Mouse (Mus musculus): ENCODE results near the gene Camk1d. TPM values are rescaled to one million over a fixed set of nuclear protein-coding genes. Genes with fewer than 3 reads are reported as not detected.

The Camk1d gene
- polyA plus RNA-seq, 2 experiments = 0.63 to 0.83 TPM

- Histone ChIP-seq H3K4me1 (replicated peaks; ENCODE audit: control insufficient read depth in 2 of 2, insufficient read depth in 2 of 2, low read length in 1 of 2) (no peaks in the 10 kb centered on the region), H3K27me3 (ENCODE audit: control insufficient read depth, insufficient read depth, low read length) (no peaks in the 10 kb centered on the region), H3K4me3 (ENCODE audit: insufficient read depth in 1 of 2, low read depth in 2 of 2, low read length in 2 of 2) (no peak overlapping the region), H3K36me3 (replicated peaks; ENCODE audit: control insufficient read depth, insufficient read depth, low read depth) (no peaks in the 10 kb centered on the region), H3K4me2 (ENCODE audit: low read depth) (no peak overlapping the region), H3K27ac (no peak overlapping the region), H3K9ac (replicated peaks) (no peak overlapping the region), H3K9me3 (ENCODE audit: control insufficient read depth, low read length) (no peaks in the 10 kb centered on the region)
- 45% methylated on average over 3 of the region's 3 CpGs for WGBS (ENCODE audit: insufficient replicate concordance)
- no peak for ATAC-seq (ENCODE audit: insufficient read depth)
- no peak for DNase-seq (ENCODE audit: low read depth in 3 of 3, low spot score in 3 of 3)
- no peak for TF ChIP-seq EP300 (IDR thresholded peaks at IDR 0.05; ENCODE audit: low read depth)
- no peak for TF ChIP-seq CTCF (IDR thresholded peaks at IDR 0.05; ENCODE audit: low read depth)
These were observed 343.7 kb downstream of the Camk1d start for GRCm38 (mm10) chr2:5370591-5370990.

- no peak overlapping the region for H3K4me3 ChIP-seq (ENCODE audit: insufficient read depth in 1 of 2, low read depth in 2 of 2, low read length in 2 of 2)
- ATAC-seq (ENCODE audit: insufficient read depth) = no peak
- H3K4me1 ChIP-seq (replicated peaks; ENCODE audit: control insufficient read depth in 2 of 2, insufficient read depth in 2 of 2, low read length in 1 of 2) = no peaks in the 10 kb centered on the region
- H3K36me3 ChIP-seq (replicated peaks; ENCODE audit: control insufficient read depth, insufficient read depth, low read depth) = no peaks in the 10 kb centered on the region
- no peak overlapping the region for H3K9ac ChIP-seq (replicated peaks)
- WGBS (ENCODE audit: insufficient replicate concordance) = 48% methylated on average over 5 of the region's 5 CpGs
- TF ChIP-seq EP300 (IDR thresholded peaks at IDR 0.05; ENCODE audit: low read depth) (no peak), CTCF (IDR thresholded peaks at IDR 0.05; ENCODE audit: low read depth) (no peak)
- H3K9me3 ChIP-seq (ENCODE audit: control insufficient read depth, low read length) = no peaks in the 10 kb centered on the region
- H3K4me2 ChIP-seq (ENCODE audit: low read depth) = no peak overlapping the region
- H3K27me3 ChIP-seq (ENCODE audit: control insufficient read depth, insufficient read depth, low read length) = no peaks in the 10 kb centered on the region
- no peak overlapping the region for H3K27ac ChIP-seq
- no peak for DNase-seq (ENCODE audit: low read depth in 3 of 3, low spot score in 3 of 3)
These were observed 350.5 kb downstream of the Camk1d start for GRCm38 (mm10) chr2:5363836-5364235.

GRCm38 (mm10) chr2:5358049-5358448, 356.3 kb downstream of the Camk1d start:
- no peak for TF ChIP-seq CTCF (IDR thresholded peaks at IDR 0.05; ENCODE audit: low read depth)
- TF ChIP-seq EP300 (IDR thresholded peaks at IDR 0.05; ENCODE audit: low read depth) = no peak
- Histone ChIP-seq H3K9ac (replicated peaks) (no peak overlapping the region), H3K27ac (no peak overlapping the region), H3K4me2 (ENCODE audit: low read depth) (no peak overlapping the region), H3K36me3 (replicated peaks; ENCODE audit: control insufficient read depth, insufficient read depth, low read depth) (no peaks in the 10 kb centered on the region), H3K4me3 (ENCODE audit: insufficient read depth in 1 of 2, low read depth in 2 of 2, low read length in 2 of 2) (no peak overlapping the region), H3K4me1 (replicated peaks; ENCODE audit: control insufficient read depth in 2 of 2, insufficient read depth in 2 of 2, low read length in 1 of 2) (no peaks in the 10 kb centered on the region), H3K9me3 (ENCODE audit: control insufficient read depth, low read length) (no peaks in the 10 kb centered on the region), H3K27me3 (ENCODE audit: control insufficient read depth, insufficient read depth, low read length) (no peaks in the 10 kb centered on the region)
- ATAC-seq (ENCODE audit: insufficient read depth) = no peak
- no peak for DNase-seq (ENCODE audit: low read depth in 3 of 3, low spot score in 3 of 3)
- WGBS (ENCODE audit: insufficient replicate concordance) = 64% methylated on average over 5 of the region's 5 CpGs

GRCm38 (mm10) chr2:5357056-5357455, 357.3 kb downstream of the Camk1d start:
- H3K27me3 ChIP-seq (ENCODE audit: control insufficient read depth, insufficient read depth, low read length) = no peaks in the 10 kb centered on the region
- H3K27ac ChIP-seq = no peak overlapping the region
- H3K9ac ChIP-seq (replicated peaks) = no peak overlapping the region
- H3K4me2 ChIP-seq (ENCODE audit: low read depth) = no peak overlapping the region
- no peaks in the 10 kb centered on the region for H3K4me1 ChIP-seq (replicated peaks; ENCODE audit: control insufficient read depth in 2 of 2, insufficient read depth in 2 of 2, low read length in 1 of 2)
- no peaks in the 10 kb centered on the region for H3K9me3 ChIP-seq (ENCODE audit: control insufficient read depth, low read length)
- TF ChIP-seq CTCF (IDR thresholded peaks at IDR 0.05; ENCODE audit: low read depth) (no peak), EP300 (IDR thresholded peaks at IDR 0.05; ENCODE audit: low read depth) (no peak)
- 61% methylated on average over 4 of the region's 4 CpGs for WGBS (ENCODE audit: insufficient replicate concordance)
- ATAC-seq (ENCODE audit: insufficient read depth) = no peak
- no peaks in the 10 kb centered on the region for H3K36me3 ChIP-seq (replicated peaks; ENCODE audit: control insufficient read depth, insufficient read depth, low read depth)
- DNase-seq (ENCODE audit: low read depth in 3 of 3, low spot score in 3 of 3) = no peak
- H3K4me3 ChIP-seq (ENCODE audit: insufficient read depth in 1 of 2, low read depth in 2 of 2, low read length in 2 of 2) = no peak overlapping the region

GRCm38 (mm10) chr2:5352821-5353522, 361.3 kb downstream of the Camk1d start:
- H3K27ac ChIP-seq = no peak overlapping the region
- no peak for DNase-seq (ENCODE audit: low read depth in 3 of 3, low spot score in 3 of 3)
- H3K4me3 ChIP-seq (ENCODE audit: insufficient read depth in 1 of 2, low read depth in 2 of 2, low read length in 2 of 2) = no peak overlapping the region
- WGBS (ENCODE audit: insufficient replicate concordance) = 62% methylated on average over 13 of the region's 13 CpGs
- no peak overlapping the region for H3K4me2 ChIP-seq (ENCODE audit: low read depth)
- H3K4me1 ChIP-seq (replicated peaks; ENCODE audit: control insufficient read depth in 2 of 2, insufficient read depth in 2 of 2, low read length in 1 of 2) = no peaks in the 10 kb centered on the region
- no peaks in the 10 kb centered on the region for H3K9me3 ChIP-seq (ENCODE audit: control insufficient read depth, low read length)
- no peak overlapping the region for H3K9ac ChIP-seq (replicated peaks)
- no peak for TF ChIP-seq CTCF (IDR thresholded peaks at IDR 0.05; ENCODE audit: low read depth)
- TF ChIP-seq EP300 (IDR thresholded peaks at IDR 0.05; ENCODE audit: low read depth) = no peak
- ATAC-seq (ENCODE audit: insufficient read depth) = no peak
- H3K27me3 ChIP-seq (ENCODE audit: control insufficient read depth, insufficient read depth, low read length) = no peaks in the 10 kb centered on the region
- H3K36me3 ChIP-seq (replicated peaks; ENCODE audit: control insufficient read depth, insufficient read depth, low read depth) = no peaks in the 10 kb centered on the region

Data from liver, embryonic 14.5 days (tissue).